Comparison of ENCODE assay signal across 19 mouse cellular contexts in the genomic region with DNA sequence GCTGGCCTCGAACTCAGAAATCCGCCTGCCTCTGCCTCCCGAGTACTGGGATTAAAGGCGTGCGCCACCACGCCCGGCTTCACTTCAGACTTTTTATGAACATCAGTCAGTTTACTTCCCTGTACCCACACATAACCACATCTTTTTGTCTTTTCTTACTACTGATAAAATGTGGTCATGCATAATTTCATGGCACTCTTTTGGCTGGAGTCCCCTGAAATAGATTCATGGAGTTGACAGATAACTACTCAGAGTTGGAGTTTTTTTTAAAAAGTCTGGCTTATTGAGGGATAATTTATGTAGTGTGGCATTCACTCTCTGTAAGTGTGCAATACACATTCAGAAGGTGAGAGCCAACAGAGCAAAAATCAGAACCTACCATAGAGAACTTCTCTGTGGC.
DNase-seq lines count a peak whose midpoint lies in the region; ATAC-seq and TF ChIP-seq lines count a peak whose summit lies in the region.
"Had no signal": no experiment of that assay in that cellular context is flagged by ENCODE, and none has a peak within 500 bp of the region (broad histone marks: within the 10 kb centered on the region; RNA-seq: fewer than 3 reads in every experiment).

No protein-coding gene starts in this region.

- DNase-seq in MEL (ENCODE audit: low read depth, low spot score) (peak; percentile 41), MEL-GATA-1-ER (ENCODE audit: extremely low read depth, low read depth) (peak; percentile 52)
- DNase-seq in heart, adult 2 months: no peak
- no peak for DNase-seq in natural killer cell, adult 2 months (ENCODE audit: low spot score in 2 of 2)
- DNase-seq: adrenal gland, adult 2 months; adrenal gland, postnatal 10 days; adrenal gland, postnatal 25 days; cerebellum, adult 11 months; cerebellum, adult 18-20 months; cerebellum, adult 8-10 months; cerebellum, adult 9-11 months; cerebellum, postnatal 14 days; cerebellum, postnatal 36 days had no signal

- H3K4me1 ChIP-seq in MEL (ENCODE audit: control insufficient read depth in 1 of 2, insufficient read depth in 2 of 2, low read length in 2 of 2): peaks cover 0 to 4% of the 10 kb centered on the region in 2 experiments; a peak in 2 of 4 replicates
- peaks cover 12% of the 10 kb centered on the region for H3K4me1 ChIP-seq in heart, adult 2 months (ENCODE audit: control insufficient read depth, insufficient read depth, low read length)

- peak; percentile 19 to 38; a peak in 2 of 4 replicates for TF ChIP-seq EP300 in MEL (IDR thresholded peaks at IDR 0.05; ENCODE audit: low read depth in 1 of 2, low read length in 2 of 2)
- no peak for TF ChIP-seq EP300 in heart, adult 2 months (IDR thresholded peaks at IDR 0.05; ENCODE audit: insufficient read depth, low read depth, low read length)

- TF ChIP-seq CTCF in MEL (IDR thresholded peaks at IDR 0.05 in 2 of 3, conservative IDR thresholded peaks at IDR 0.05 in 1 of 3; ENCODE audit: control insufficient read depth in 1 of 3, insufficient read depth in 1 of 3, low read depth in 2 of 3, low read length in 3 of 3, poor library complexity in 1 of 3, severe bottlenecking in 1 of 3): no peak
- no peak for TF ChIP-seq CTCF in heart, adult 2 months (IDR thresholded peaks at IDR 0.05)

- H3K79me2 ChIP-seq in MEL (ENCODE audit: control insufficient read depth, insufficient read depth, low read length, poor library complexity): no peaks in the 10 kb centered on the region
- no peaks in the 10 kb centered on the region for H3K79me2 ChIP-seq in heart, adult 2 months (replicated peaks; ENCODE audit: control insufficient read depth, insufficient read depth, low read length)

- ATAC-seq in megakaryocyte-erythroid progenitor cell, adult 5-6 weeks (replicated peaks; ENCODE audit: low FRiP score, low TSS enrichment, poor library complexity, severe bottlenecking): 0 out of 2 replicates have a peak, but pooled peaks have one; percentile 17
- ATAC-seq: forebrain, embryonic 14.5 days; forebrain, embryonic 16.5 days had no signal

- no peak overlapping the region for H3K4me3 ChIP-seq in MEL (ENCODE audit: control insufficient read depth in 1 of 2, insufficient read depth in 1 of 2, low read depth in 2 of 2, low read length in 2 of 2)
- no peak overlapping the region for H3K4me3 ChIP-seq in heart, adult 2 months
- H3K4me3 ChIP-seq: embryonic facial prominence, embryonic 10.5 days; embryonic facial prominence, embryonic 12.5 days; forebrain, embryonic 12.5 days had no signal

- WGBS in heart, adult 2 months: 94% methylated on average over 7 of the region's 7 CpGs

- no peak for TF ChIP-seq POLR2A in MEL (IDR thresholded peaks at IDR 0.05; ENCODE audit: control insufficient read depth in 1 of 2, insufficient read depth in 1 of 2, low read depth in 1 of 2, low read length in 2 of 2, poor library complexity in 1 of 2)
- no peak for TF ChIP-seq POLR2A in heart, adult 2 months (IDR thresholded peaks at IDR 0.05; ENCODE audit: insufficient read depth, low read depth, low read length)

- no peak for TF ChIP-seq RAD21 in MEL (IDR thresholded peaks at IDR 0.05; ENCODE audit: low read depth, low read length)

- H3K9me3 ChIP-seq in MEL (replicated peaks; ENCODE audit: insufficient read depth, low read length): no peaks in the 10 kb centered on the region
- H3K9me3 ChIP-seq: embryonic facial prominence, embryonic 10.5 days; embryonic facial prominence, embryonic 12.5 days; forebrain, embryonic 12.5 days had no signal

- intact Hi-C loops in heart, adult 2 months (cut with DNase I): no loop called here

- H3K27ac ChIP-seq in MEL (ENCODE audit: control insufficient read depth, low read depth, low read length): no peak overlapping the region
- H3K27ac ChIP-seq in heart, adult 2 months: no peak overlapping the region
- H3K27ac ChIP-seq: embryonic facial prominence, embryonic 10.5 days; embryonic facial prominence, embryonic 12.5 days; forebrain, embryonic 12.5 days had no signal

- peaks cover 0 to 4% of the 10 kb centered on the region in 2 experiments; a peak in 2 of 4 replicates for H3K27me3 ChIP-seq in MEL (ENCODE audit: control insufficient read depth in 1 of 2, insufficient read depth in 2 of 2, low read length in 2 of 2)
- H3K27me3 ChIP-seq in heart, adult 2 months (ENCODE audit: control insufficient read depth, insufficient read depth, low read length): no peaks in the 10 kb centered on the region
- H3K27me3 ChIP-seq: embryonic facial prominence, embryonic 12.5 days; forebrain, embryonic 12.5 days had no signal

- H3K9ac ChIP-seq in MEL (ENCODE audit: control insufficient read depth, low read depth, low read length, poor library complexity, severe bottlenecking): no peak overlapping the region
- no peak overlapping the region for H3K9ac ChIP-seq in heart, adult 2 months (ENCODE audit: low read depth, low read length)
- H3K9ac ChIP-seq: embryonic facial prominence, embryonic 12.5 days; forebrain, embryonic 12.5 days had no signal

- H3K36me3 ChIP-seq in MEL (ENCODE audit: control insufficient read depth in 1 of 2, insufficient read depth in 2 of 2, low read length in 2 of 2): peaks cover 0 to under 1% of the 10 kb centered on the region in 2 experiments; a peak in 1 of 4 replicates
- H3K36me3 ChIP-seq in heart, adult 2 months (ENCODE audit: control insufficient read depth, insufficient read depth, low read length): no peaks in the 10 kb centered on the region; the same call in none of the 2 replicates
- H3K36me3 ChIP-seq: forebrain, embryonic 12.5 days had no signal

TF ChIP-seq in MEL, 35 proteins besides CTCF, POLR2A, EP300 and RAD21:
- TF ChIP-seq KAT2A (conservative IDR thresholded peaks at IDR 0.05; ENCODE audit: low read depth, low read length) (no peak), JUND (IDR thresholded peaks at IDR 0.05; ENCODE audit: low read depth, low read length) (no peak), ETS1 (IDR thresholded peaks at IDR 0.05; ENCODE audit: low read depth, low read length) (0 out of 2 replicates have a peak, but pooled peaks have one; percentile 26), ZNF384 (IDR thresholded peaks at IDR 0.05; ENCODE audit: low read depth, low read length) (peak; percentile 37; the same call in 1 of the 2 replicates), SIN3A (IDR thresholded peaks at IDR 0.05; ENCODE audit: low read length) (no peak), MXI1 (IDR thresholded peaks at IDR 0.05; ENCODE audit: low read depth, low read length) (no peak), HCFC1 (IDR thresholded peaks at IDR 0.05; ENCODE audit: low read depth, low read length) (no peak), NELFE (IDR thresholded peaks at IDR 0.05; ENCODE audit: low read depth, low read length) (no peak), GATA1 (IDR thresholded peaks at IDR 0.05; ENCODE audit: low read depth, low read length) (no peak), BHLHE40 (IDR thresholded peaks at IDR 0.05; ENCODE audit: borderline replicate concordance, low read depth, low read length) (peak; percentile 52; the same call in 1 of the 2 replicates), ZKSCAN1 (IDR thresholded peaks at IDR 0.05; ENCODE audit: low read depth, low read length) (no peak), TBP (IDR thresholded peaks at IDR 0.05; ENCODE audit: low read depth, low read length) (0 out of 2 replicates have a peak, but pooled peaks have one; percentile 55), ZC3H11A (IDR thresholded peaks at IDR 0.05; ENCODE audit: low read depth, low read length) (no peak), GABPA (IDR thresholded peaks at IDR 0.05; ENCODE audit: low read depth, low read length) (no peak), MYC (IDR thresholded peaks at IDR 0.05; ENCODE audit: low read depth, low read length) (no peak), CHD2 (IDR thresholded peaks at IDR 0.05; ENCODE audit: low read length) (no peak), TCF12 (IDR thresholded peaks at IDR 0.05; ENCODE audit: low read depth, low read length) (no peak), TAL1 (IDR thresholded peaks at IDR 0.05; ENCODE audit: low read length) (no peak), MAX (IDR thresholded peaks at IDR 0.05; ENCODE audit: low read length) (no peak)

Comparison
In these comparisons a context has a peak if more than half of its experiments do, and no peak if none do; other contexts are left out.
1. DNase-seq: peak in MEL (single experiment) and MEL-GATA-1-ER (single experiment); none in heart, adult 2 months (0 of 2) and natural killer cell, adult 2 months (0 of 2).